Mouse (Mus musculus) left cerebral cortex, postnatal 10 days (tissue): ENCODE results near the gene Actr10. TPM values are rescaled to one million over a fixed set of nuclear protein-coding genes. Genes with fewer than 3 reads are reported as not detected.

Experiments
- DNase-seq, 2 experiments: peaks; one replicate each; pipeline ENCODE4 v3.0.0; 2021 to 2022; ENCODE audit warnings: low spot score in 2 of 2, mixed read lengths in 1 of 2; ENCODE audit errors: extremely low spot score in 1 of 2
- intact Hi-C: fragments of 180-260 bp; cut with DNase I; formaldehyde crosslinking; loops from one replicate; pipeline ENCODE4 v1.15.1; 2025
- total RNA-seq, 2 experiments: library from RNA; stranded (reverse); gene quantifications; 2 replicates each; pipeline ENCODE4 v1.2.3; 2021

Gene Actr10
- total RNA-seq, 2 experiments from 2014 or later = 184 to 195 TPM

DNA sequence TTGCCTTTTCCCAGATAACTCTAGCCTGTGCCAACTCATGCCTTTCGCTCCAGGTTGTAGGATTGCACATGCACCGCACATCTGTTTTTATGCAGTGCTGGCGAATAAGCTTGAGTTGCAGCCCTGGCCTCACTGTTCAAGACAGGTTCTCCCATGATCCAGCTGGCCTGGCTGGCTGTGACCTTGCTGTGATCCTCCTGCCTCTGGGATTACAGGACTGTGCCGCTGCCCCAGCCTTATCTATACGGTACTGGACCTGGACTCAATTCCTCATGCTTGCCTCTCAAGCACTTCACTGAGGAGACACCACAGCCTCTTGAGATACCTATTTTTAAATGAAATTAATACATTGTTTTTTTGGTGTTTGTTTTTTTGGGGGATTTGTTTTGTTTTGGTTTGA lies 6.5 kb downstream of the Actr10 start:
- intact Hi-C loops = no loop called here
- no peak for DNase-seq

DNA sequence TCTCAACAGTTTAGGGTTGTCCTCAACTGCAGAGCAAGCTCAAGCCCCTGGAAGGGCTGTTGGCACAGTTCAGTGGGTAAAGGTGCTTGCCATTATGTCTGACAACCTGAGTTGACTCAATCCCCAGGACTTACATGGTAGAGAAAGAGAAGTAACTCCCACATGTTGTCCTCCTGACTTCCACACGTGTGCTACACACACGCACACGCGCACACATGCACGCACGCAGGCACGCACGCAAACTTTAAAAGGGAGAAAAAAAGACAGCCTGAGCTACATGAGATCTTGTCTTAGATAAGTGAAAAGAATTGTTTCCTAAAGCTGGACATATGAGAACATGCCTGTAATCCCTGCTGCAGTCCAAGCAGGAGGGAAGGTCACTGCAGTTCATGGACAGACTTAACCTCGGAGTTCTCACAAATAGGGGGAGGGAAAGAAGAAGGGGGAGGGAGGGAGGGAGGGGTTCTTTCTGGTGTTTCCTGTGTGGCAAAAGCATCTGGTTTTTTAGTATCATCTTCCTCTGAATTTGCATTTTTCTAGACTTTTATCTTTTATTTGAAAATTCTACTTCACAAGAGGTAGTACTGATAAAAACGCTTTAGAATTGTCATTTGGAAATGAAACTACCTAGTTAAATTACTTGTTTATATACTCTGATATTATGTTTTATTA lies 9.1 kb downstream of the Actr10 start:
- intact Hi-C loops = no loop called here
- DNase-seq = no peak

DNA sequence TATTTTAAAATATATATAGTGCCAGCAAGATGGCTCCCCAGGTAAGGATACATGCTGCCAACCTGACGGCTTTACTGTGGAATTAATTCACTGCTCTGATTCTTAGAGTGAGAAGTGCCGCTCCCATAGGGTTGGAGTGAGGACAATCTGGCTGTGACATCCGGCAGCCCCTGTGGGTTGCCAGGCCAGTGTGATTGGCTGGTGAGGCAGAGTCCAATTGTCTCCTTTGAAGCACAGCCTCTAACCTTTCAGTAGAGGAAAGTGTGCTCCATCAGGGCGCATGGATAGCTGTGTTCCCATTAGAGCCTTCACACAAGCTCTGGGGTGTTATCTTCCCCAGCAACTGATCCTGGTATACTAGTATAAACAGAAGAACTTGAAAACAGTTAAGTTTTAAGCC lies 21.0 kb downstream of the Actr10 start:
- DNase-seq = no peak

DNA sequence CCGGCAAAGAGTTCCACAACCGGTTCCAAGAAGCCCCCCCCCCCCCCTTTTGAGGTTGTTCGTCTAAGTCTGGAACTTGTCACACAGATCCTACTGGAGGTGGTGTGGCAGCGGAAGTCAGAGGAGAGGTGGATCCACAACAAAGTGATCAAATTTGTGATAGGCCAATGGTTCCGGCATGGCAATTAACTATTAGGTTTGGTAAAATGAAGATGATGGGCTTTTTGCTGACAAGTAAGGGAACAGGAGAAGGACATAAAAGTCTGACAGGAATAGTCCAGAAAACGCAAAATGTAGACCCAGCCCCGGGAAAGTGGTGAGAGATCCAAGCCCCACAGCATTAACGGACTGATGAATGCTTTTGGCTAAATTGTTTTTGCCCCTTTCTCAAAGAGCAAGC lies 29.9 kb downstream of the Actr10 start:
- DNase-seq = no peak

More for the DNA sequence above, 21.0 kb downstream of the Actr10 start:
- intact Hi-C loops = no loop called here

DNA sequence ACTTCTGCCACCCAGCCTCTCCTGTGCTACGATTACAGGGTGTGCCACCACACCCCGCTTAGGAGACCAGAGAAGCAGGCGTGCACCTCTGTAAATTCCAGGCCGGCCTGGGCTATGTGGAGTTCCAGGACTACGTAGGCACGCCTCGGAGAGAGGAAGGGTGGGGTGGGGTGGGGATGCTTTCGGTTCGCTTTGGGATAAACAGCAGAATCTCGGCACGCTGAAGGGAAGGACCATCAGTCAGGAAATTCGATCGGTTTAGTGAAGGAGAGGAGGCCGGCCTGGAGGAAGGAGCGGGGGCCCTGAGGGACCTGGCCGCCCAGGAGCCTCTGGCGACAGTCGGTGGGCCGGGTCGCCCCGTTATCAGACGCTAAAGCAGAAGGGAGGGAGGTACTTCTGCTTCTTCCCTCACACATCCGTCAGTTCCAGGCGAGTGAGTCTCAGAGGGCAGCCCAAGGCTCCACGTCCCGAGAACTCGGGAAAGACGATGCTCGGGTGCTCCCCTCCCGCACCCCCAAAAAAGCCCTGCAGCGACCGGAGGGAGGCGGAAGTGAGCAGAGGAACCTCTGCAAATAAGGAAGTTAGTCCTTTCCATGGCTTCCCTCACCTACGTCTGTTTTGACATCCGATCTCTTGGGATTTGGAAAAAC lies 30.6 kb downstream of the Actr10 start:
- peak; percentile 67 to 89 for DNase-seq
- intact Hi-C loops = no loop called here

More for the DNA sequence above, 29.9 kb downstream of the Actr10 start:
- intact Hi-C loops = no loop called here

DNA sequence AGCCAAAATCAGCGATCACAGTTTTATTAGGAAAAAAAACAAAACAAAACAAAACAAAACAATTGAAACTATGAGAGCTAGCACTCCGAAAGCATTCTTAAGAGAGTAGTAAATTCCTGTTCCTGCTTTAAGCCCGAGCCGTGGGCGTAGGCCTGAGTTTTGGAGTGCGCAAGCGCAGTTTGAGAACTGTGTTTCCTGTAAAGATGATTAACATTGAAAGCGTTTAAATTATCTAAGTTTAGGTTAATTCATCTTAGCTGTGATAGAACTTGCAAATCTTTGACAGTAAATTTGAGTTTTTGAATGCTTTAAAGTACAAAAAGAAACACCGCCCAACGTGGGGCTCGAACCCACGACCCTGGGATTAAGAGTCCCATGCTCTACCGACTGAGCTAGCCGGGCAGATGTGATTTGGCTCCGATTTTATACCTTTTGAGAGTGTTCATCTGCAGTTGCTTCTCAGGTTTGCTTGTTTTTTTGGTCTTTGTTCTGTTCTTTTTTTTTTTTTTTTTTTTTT lies 31.2 kb downstream of the Actr10 start:
- DNase-seq = peak; percentile 84 to 88
- intact Hi-C loops = no loop called here

DNA sequence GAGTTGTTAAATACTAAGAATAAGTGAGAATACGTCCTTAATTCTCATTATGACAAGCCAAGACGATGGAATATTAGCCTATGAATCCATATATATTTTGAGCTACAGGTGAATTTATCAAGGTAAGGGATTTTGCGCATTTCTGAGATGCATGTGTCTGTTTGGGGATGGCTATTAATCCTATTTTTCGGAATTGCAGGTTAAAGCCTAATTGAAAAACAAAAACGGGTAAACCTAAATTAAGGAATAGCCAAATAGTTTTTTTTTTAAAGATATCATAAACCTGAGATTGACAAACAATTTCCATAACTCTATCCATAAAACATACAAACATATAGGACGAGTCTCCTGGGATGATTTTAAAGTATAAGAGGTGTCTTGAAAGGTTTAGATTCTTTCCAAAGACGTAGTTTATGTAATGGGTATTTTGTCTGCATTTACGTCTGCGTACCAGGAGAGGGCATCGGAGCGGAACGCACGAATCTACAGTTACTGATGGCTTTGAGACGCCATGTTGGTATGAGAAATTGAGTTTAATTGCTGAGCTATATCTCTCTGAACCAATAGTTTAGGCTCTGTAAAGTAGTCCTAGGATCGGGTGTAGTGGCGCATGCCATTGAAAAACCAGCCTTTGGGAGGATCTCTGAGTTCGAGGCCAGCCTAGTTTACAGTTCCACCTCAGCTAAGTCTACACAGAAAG lies 32.0 kb downstream of the Actr10 start:
- peak; percentile 61 to 68 for DNase-seq
- intact Hi-C loops = no loop called here

DNA sequence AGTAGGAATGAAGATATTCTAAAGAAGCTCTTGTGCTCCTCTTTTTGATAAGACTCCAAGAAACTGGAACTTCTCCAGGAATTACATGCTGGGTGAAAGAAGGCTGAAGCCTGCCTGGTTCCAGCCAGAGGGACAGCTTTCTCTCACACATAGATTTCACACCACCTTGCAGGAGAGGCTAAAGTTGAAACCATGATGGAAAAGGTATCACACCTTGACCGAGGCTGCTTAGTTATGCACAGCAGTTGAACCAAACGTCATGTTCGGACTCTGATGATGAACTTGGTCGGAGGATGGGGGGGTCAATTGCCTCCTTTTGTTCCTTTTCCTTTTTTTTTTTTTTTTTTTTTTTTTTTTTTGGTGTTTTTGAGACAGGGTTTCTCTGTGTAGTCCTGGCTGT lies 36.2 kb downstream of the Actr10 start:
- no peak for DNase-seq

DNA sequence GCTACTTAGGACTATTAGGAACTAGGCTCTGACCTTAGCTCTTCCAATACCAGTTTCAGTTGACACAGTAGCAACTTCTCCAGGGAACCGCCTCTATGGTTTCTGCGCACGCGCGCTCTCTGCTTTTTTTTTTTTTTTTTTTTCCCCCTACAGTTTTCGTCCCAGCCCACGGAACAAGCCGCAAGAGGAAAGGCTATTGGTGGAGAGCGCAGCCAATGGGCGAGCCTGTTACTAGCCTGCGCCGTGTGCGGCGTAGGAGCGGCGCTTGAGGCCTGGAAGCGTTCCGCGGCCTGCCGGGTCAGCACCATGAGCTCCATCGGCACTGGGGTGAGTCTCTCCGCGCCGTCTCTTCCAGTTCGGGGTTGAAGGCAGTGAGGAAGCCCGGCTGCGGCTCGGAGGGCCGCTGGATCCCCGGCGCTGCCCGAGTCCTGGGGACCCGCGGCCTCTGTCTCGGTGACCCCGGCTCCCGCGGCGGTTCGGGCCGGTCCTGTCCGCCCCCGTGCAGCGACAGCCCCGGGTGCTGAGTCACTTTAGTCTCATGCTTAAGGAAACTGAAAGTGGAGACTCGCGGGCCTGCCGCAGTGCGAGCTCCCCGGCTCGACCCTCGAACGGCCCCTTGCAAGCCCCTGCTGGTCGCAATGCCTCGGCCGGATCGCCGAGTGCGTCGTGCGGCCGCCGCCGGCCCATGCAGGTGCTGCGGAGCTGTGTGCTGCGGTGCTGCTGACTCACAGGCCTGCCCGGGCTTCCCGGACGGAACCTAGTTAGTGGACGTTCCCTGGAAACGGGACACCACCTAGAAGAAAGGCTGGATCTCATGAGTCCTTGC lies 37.0 kb downstream of the Actr10 start, which contains the start of gene Psma3:
TSS of gene Psma3 (plus strand) at position 181 of the 826 bp plus-strand sequence.
- intact Hi-C loops = no loop called here
- DNase-seq = peak; percentile 89 to 94

More for the DNA sequence above, 36.2 kb downstream of the Actr10 start:
- intact Hi-C loops = no loop called here

DNA sequence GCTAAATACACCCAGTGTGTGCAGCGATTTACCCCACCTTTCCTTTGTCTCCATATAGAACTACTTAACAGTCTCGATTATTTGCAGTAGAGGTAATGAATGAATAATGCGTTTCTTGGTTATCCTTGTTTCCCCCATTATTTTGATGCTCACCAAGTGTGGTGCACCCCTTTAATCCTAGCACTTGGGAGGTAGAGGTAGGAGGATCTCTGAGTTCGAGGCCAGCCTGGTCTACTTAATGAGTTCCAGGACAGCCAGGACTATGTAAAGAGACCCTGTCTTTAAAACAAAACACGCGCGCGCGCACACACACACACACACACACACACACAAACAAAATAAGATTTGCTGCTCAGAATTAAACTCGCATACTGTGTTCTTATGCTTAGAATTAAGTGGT lies 37.7 kb downstream of the Actr10 start:
- intact Hi-C loops = no loop called here
- DNase-seq = no peak

DNA sequence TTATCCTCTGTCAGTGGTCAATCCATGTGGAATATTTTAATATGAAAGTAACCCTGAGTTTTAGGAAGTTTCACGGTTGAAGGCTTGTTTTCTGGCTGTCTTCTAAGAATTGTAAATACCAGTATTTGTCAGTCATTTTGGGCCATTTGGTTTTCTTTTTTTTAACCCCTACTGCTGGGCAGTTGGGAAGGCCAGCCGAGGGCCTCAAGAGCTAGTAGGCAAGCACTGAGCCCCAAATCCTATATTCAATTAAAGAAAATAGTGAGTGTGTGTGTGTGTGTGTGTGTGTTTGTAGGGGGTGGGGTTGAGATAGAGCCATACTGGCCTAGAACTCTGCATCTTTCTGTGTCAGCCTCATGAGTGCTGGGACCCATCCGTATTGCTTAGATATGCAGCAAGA lies 38.2 kb downstream of the Actr10 start:
- DNase-seq = no peak
- intact Hi-C loops = no loop called here

DNA sequence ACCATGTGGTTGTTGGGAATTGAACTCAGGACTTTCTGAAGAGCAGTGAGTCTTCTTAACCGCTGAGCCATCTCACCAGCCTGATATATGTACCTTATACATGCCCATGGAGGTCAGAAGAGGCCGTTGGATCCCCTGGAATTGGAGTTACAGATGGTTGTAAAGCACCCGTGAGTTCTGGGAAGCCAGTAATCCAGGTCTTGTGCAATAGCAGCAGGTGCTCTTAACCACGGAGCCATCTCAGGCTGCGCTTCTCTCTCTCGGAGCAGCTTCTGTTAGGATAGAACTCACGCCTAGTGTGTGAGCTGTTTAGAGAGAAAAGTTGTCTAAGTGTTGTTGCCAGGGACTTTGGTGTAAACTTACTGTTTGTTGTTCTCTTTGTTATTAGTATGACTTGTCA lies 40.7 kb downstream of the Actr10 start:
- intact Hi-C loops = no loop called here
- no peak for DNase-seq

DNA sequence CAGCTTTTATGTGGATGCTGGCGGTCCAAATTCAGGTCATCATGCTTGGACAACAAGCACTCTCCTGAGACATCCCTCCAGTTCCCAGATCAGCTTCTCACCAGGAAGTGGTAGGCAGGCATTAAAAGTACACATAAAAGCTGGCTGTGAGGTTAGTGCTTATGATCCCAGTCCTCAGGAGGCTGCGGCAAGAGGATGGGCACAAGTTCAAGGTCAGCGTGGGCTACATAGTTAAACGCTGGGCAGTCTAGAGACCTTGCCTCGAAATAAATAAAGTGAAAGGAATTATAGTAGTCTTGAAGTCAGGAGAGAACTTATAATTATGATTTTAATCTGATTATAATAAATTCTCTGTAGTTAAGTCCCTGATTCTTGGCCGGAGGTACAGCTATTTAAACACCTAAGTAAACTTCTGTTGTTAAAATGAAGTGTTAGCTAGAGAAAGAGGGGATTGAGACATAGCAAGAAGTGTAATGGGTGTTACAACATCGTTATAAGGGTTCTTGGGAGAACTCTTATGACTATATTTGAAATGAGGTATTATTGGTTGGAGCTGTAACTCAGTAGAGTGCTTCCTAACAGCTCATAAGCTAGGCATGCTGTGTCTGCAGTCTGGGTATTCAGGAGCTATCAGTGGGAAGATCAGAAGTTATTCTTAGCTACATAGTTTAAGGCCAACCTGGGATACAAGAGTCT lies 47.3 kb downstream of the Actr10 start:
- DNase-seq = no peak
- intact Hi-C loops = no loop called here

DNA sequence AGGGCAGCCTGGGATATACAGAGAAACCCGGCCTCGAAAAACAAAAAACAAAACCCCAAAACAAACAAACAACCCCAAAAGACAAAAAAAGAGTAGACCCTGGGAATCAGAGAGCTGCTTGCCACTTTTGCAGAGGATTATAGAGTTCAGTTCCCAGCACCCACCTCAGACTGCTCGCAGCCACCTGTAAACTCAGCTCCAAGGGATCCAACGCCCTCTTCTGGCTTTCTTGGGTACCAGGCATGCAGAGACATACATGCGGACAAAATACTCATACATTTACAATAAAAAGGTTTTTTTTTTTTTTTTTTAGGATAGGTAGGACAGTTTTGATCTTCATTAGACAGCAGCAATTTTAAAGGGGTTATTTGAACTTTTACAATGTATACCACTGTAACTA lies 59.6 kb downstream of the Actr10 start:
- DNase-seq = no peak
- intact Hi-C loops = no loop called here

DNA sequence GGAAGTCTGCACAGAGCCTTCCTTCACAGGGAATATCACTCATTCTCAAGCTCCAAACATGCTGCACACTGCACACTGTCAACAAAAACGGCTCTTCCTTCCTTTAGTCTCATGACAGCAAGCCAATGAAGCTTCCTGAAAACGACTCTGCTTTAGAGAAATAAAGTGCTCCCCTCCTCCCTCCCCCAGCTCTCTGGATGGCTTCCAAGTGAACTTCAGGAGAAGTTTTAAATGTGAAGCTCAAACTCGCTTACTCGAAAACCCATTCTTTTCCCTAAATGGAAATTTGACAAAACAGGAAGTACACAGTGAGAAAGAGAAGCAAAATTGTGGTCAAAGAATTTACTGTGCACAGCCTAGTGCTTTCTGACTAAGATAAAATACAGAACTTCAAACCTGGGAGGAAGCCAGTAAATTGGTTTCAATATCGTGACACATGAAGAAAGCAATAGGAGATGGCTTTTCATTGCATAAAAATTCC lies 61.8 kb downstream of the Actr10 start:
- DNase-seq = peak in 1 of 2 experiments; percentile 55
- intact Hi-C loops = no loop called here

DNA sequence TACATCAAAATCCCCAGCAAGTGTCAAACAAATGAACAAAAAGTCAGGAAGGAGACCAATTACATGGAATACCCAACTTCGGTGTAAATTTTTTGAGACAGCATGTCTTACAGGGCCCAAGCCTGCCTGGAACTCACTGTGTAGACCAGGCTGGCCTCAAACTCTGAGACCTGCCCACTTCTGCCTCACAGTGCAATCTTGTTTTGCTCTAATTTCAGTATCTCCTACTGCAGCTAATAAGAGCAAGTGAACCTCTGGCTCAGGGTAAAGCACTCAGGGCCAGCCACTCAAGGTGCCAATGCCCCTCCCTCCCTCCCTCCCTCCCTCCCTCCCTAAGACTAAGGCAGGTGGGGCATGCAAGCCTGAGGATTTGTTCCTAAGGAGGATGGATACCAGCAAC lies 62.7 kb downstream of the Actr10 start:
- DNase-seq = no peak
- intact Hi-C loops = no loop called here

DNA sequence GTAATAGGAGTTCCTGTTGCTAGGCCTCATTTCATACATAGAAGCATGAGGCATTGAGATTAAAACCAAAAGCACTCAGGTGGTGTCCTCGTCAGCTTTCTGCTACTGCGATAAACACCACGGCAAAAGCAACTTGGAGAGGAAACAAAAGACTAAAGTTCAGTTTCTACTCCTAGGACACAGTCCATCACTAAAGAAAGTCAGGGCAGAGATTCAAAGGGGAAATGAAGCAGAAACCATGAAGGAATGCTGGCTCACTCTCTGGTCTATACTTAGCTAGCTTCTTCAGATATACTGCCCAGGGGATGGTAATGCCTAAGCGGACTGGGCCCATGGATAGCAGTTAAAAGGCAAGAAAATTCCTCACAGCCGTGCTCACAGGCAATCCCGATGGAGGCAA lies 63.8 kb downstream of the Actr10 start:
- intact Hi-C loops = no loop called here

DNA sequence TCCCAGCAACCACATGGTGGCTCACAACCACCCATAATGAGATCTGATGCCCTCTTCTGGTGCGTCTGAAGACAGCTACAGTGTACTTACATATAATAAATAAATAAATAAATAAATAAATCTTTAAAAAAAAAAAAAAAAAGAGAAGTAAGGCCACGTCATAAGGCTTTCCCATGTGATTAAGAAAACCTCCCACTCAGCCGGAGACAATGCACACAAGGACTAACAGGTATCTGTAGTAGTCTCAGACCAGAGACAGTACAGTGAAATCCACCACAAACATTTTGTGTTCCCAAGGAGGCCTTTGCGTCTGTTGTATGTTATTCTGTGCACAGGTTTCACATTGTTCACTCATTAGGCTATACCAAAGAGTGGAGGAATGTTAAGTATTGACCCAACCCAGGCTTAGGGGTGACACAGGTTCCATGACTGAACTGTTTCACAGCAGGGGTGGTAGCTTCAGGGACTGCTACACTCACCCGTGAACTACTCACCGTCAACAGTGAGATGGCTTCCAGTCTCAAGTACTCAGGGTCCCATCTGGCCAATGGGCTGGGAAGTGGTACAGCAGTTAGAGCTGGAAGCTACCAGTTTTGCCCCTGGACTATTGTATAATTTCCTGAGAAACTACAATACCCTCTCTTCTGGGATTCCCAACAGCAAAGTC lies 66.2 kb downstream of the Actr10 start:
- intact Hi-C loops = no loop called here
- no peak for DNase-seq

More for the DNA sequence above, 63.8 kb downstream of the Actr10 start:
- DNase-seq = no peak
